Mouse (Mus musculus) 3T3-L1 (cell line): Measurements from ENCODE around the gene Gnat1.

Experiments used
- DNase-seq: peaks from one replicate; pipeline ENCODE4 v3.0.0-alpha.2; 2015; ENCODE audit warnings: low read depth, low spot score

Gnat1 gene

DNA sequence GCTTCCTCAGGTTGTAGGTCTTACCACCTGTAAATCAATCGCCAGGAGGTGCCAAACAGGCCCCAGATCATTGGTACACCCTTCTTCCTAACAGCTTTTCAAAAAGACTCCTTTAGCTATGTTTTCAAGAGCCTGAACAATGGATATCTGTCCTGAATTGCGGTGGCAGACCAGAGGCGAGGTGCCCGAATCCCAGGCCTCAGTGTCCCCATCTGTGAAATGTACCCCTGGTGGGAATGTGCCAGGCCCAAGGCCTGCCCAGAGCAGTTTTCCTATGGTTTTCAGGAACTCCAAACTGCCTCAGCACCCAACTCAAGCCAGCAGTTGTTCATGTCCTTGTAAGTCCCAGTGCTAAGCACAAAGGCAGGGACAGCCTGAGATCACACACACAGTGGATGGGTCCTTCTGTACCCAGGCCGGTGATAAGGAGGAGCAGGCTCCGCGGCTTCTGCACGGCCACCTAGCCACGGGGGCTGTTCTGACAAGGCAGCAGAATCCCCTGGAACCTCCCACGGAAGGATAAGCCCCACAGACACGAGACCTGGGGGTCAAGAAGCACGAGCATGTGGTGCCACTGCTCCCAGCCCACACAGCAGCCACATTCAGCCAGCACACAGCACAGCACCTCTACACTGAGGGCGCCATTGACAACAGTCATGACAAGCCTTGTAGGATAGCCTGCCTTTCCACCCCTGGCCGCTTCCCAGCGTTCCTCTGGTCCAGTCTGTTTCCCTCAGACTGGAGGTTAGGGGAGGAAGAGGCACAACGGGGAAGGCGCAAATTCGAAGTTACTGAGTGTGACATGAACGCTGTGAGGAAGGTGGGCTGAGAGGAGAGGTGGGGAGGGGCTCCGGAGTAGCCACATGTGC, 51.9 kb downstream of the Gnat1 start:
- DNase-seq, result no peak

GRCm38 (mm10) chr9:107626844-107627277, 52.7 kb downstream of the Gnat1 start:
- DNase-seq, result peak; percentile 84

DNA sequence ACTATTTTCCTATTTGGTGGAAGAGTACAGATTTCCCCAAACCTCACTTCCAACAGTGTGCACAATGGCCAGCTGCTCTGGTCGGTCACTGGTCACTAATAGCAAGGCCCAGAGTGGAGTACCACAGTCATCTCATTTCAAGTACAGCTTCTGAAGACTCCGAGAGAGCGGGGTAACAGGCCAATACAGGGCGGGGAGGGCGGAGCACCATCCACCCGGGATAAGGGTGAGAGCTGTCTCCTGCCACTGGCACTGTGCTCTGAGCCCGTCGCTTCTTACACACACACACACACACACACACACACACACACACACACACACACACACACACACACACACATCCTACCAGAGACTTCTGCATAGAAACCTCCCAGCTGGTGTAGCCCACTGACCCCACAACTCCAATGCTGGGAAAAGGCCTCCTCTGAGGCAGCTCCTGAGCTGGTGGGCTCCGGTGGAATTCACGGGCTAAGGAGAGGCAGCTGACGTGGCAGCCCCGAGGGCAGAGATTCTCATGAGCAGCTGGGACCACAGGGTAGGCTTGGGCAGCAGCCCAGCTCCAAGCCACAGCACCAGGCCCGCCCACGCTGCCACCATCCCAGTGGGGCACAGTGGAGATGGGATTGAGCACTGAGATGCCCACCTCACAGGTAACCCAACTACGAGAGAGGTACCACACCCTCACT, 53.2 kb downstream of the Gnat1 start:
- peak; percentile 96 for DNase-seq

DNA sequence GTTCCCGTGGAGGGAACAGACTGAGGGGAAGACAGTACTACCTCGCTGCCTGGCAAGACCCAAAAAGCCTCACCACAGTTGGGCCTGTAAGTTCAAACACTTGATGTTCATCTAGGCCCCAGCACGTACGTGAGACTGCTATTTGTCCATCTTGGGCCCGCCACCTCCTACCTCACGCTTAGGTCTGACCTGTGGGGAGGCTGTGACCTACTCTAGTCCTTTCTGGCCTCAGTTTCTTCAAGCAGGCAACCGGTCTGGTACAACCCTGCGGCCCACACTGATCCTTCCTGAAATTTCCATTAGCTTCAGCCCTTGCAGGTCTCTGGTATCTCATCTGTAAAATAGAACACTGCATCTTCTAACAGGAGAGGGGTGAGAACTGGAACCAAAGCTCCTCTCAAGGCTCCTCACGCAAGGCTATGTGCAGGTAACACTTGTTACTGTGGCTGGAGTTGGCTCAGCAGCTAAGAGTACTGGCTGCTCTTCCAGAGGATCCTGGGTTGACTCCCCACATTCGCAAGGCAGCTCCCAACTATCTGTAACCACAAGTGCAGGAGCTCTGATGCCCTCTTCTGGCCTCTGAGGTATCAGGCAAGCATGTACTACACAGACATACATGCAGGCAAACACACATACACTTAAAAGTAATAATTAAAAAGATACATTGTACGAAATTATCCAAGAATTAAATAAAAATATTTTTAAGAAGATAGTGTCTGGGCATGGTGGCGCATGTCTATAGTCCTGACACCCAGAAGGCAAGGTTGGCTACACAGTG, 54.0 kb downstream of the Gnat1 start:
- no peak for DNase-seq

DNA sequence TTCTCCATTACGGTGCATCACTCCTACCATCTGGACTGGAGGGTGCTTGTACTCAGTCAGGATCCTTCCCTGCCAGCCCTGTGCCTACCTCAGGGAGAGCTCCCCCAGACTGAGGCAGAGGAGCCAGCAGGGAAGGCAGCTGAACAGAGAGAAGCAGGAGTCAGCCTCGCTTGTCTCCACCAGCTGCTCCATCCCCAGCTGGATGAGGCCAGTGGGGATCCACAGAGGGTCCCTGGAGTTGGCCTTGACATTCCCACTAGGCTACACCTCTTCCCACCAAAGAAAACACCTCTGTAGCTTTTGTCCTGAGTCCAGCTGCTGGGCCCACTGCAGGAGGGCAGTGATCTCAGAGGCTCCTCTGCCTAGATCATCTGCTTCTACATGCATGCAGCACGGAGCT, 54.6 kb downstream of the Gnat1 start:
- DNase-seq, result no peak

DNA sequence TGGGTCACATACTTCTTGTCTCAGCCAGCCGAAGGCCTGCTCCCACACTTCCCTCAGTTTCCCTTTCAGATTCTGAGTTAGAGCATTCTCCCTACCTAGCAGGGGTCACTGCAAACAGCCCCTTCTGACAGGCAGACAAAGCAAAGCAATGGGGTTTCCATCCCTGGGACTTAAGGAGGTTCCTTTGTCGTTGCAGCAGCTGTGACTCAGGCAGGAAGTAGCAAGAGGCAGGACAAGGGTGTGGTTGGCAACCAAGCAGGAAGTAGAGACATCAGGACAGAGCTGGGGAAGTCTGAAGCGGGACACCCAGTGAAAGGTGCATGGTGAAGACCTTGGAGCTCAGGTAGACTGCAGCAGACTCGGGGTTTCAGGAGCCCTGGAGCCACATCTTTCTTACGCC, 55.0 kb downstream of the Gnat1 start:
- peak; percentile 51 for DNase-seq
